Mouse (Mus musculus) lung, embryonic 16.5 days (tissue): ENCODE data around the gene Ssr3. TPM values are rescaled to one million over a fixed set of nuclear protein-coding genes. Genes with fewer than 3 reads are reported as not detected.
A peak's percentile ranks its signal among the peaks of the same experiment; 100 is the strongest.
"Not testable (repeated sequence)": the region's sequence is repeated elsewhere in the genome, so short reads cannot be mapped to it uniquely, and the experiment has no call there.

Experiments
- ATAC-seq: fragments of 200-750 bp; cut with Nextera tagmentation; 2 replicates; pipeline ENCODE4 v1.8.0; 2017; ENCODE audit warnings: low read depth, mild to moderate bottlenecking, moderate library complexity
- H3K27ac ChIP-seq: fragments of 300-500 bp; sonication (generic); 2 replicates; pipeline ENCODE4 v1.5.1; 2014; ENCODE audit warnings: mild to moderate bottlenecking, control low read depth, low read length
- H3K27me3 ChIP-seq: fragments of 300-500 bp; sonication (generic); 2 replicates; pipeline ENCODE4 v1.6.1; 2014; ENCODE audit warnings: low read depth, low read length, mixed read lengths; ENCODE audit not compliant: control insufficient read depth, insufficient read depth
- H3K36me3 ChIP-seq: fragments of 300-500 bp; sonication (generic); 2 replicates; pipeline ENCODE4 v1.6.1; 2014; ENCODE audit warnings: low read length; ENCODE audit not compliant: control insufficient read depth, insufficient read depth
- H3K4me1 ChIP-seq: fragments of 300-500 bp; sonication (generic); replicated peaks from 2 replicates; pipeline ENCODE4 v1.6.1; 2014; ENCODE audit warnings: low read length, mixed read lengths; ENCODE audit not compliant: control insufficient read depth, insufficient read depth
- H3K4me2 ChIP-seq: fragments of 300-500 bp; sonication (generic); 2 replicates; pipeline ENCODE4 v1.6.1; 2014; ENCODE audit warnings: low read depth, low read length, control low read depth
- H3K4me3 ChIP-seq: fragments of 300-500 bp; sonication (generic); 2 replicates; pipeline ENCODE4 v1.5.1; 2014; ENCODE audit warnings: mild to moderate bottlenecking, low read length, control low read depth
- H3K9ac ChIP-seq: fragments of 300-500 bp; sonication (generic); 2 replicates; pipeline ENCODE4 v1.6.1; 2014; ENCODE audit warnings: low read length, control low read depth
- H3K9me3 ChIP-seq: fragments of 300-500 bp; sonication (generic); 2 replicates; pipeline ENCODE4 v1.6.1; 2016; ENCODE audit warnings: low read length; ENCODE audit not compliant: control insufficient read depth
- WGBS: fragments of 180-500 bp; shearing (Covaris S2); extraction: QIAGEN DNeasy Blood & Tissue Kit; methylation state at CpG from one replicate; pipeline ENCODE4 v1.1.7; 2014; 5-methylcytosine and 5-hydroxymethylcytosine counted together
- polyA plus RNA-seq: library from polyadenylated mRNA; unstranded; fragments of >200 nt; fragmentation: Nextera tagmentation; extraction: Ambion mirVana; gene quantifications from 2 replicates; pipeline ENCODE4 v1.2.1, GENCODE M21; 2015

Ssr3 gene
- polyA plus RNA-seq, 1 experiment from 2014 or later, result 311 TPM

DNA sequence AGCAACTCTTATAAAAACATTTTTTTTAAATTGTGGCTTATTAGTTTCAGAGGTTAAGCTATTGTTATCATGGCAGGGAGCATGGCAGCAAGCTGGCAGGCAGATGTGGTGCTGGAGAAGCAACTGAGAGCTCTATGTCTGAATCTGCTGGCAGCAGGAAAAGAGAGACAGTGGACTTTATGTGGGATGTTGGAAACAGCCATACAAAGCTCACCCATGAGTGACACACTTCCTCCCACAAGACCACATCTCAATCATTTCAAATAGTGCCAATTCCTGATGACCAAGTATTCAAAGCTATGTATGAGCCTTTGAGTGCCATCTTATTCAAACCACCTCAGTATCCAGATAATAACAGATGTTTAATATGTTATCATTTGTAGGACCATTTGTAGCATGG lies 15.5 kb upstream of the Ssr3 start:
- Histone ChIP-seq H3K4me3 (no peak overlapping the region), H3K9ac (no peak overlapping the region), H3K9me3 (no peaks in the 10 kb centered on the region), H3K27ac (no peak overlapping the region), H3K36me3 (no peaks in the 10 kb centered on the region), H3K4me1 (no peaks in the 10 kb centered on the region), H3K27me3 (no peaks in the 10 kb centered on the region), H3K4me2 (no peak overlapping the region)
- ATAC-seq, result no peak

DNA sequence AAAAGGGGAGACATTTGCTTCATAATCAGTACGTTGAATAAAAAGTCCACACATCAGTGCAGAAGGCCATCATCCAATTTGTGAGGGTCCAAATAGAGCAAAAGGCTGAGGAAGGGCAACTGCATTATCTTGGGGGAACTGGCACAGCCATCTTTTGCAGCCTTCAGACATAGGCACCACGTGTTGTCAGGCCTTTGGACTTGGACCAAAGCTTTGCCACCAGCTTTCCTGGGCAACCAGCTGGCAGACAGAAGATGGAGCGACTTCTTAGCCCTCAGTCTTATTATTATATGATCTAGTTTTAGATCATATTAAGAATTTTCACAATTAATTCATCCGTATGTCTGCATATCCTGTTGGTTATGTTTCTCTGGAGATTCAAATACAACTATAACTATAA lies 13.4 kb upstream of the Ssr3 start:
- Histone ChIP-seq H3K9me3 (no peaks in the 10 kb centered on the region), H3K27me3 (no peaks in the 10 kb centered on the region), H3K27ac (no peak overlapping the region), H3K4me1 (no peaks in the 10 kb centered on the region), H3K4me3 (no peak overlapping the region), H3K36me3 (no peaks in the 10 kb centered on the region), H3K9ac (no peak overlapping the region), H3K4me2 (no peak overlapping the region)
- 70% methylated on average over 4 of the region's 4 CpGs for WGBS
- no peak for ATAC-seq

DNA sequence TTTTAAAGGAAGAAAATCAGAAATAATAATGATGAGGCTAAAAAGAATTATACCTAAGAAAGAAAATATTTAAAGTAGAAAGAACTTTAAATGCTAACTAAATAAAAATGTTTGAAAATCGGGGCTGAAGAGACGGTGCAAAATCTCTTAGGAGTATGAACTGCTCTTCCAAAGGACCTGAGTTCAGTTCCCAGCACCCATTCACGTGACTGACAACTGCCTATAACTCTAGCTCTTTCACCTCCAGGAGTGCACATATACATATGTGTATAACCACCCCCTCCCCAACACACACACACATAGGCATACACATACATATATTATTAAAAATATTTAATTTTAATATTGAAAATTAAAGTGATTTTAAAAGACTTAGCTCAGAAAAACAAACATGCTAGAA lies 5.1 kb upstream of the Ssr3 start:
- no peaks in the 10 kb centered on the region for H3K27me3 ChIP-seq
- H3K9me3 ChIP-seq, result no peaks in the 10 kb centered on the region
- no peaks in the 10 kb centered on the region for H3K36me3 ChIP-seq
- ATAC-seq, result no peak
- no peak overlapping the region for H3K9ac ChIP-seq
- no peak overlapping the region for H3K4me2 ChIP-seq
- WGBS, result 90% methylated on average over 3 of the region's 3 CpGs
- no peak overlapping the region for H3K4me3 ChIP-seq
- no peaks in the 10 kb centered on the region for H3K4me1 ChIP-seq
- H3K27ac ChIP-seq, result no peak overlapping the region

DNA sequence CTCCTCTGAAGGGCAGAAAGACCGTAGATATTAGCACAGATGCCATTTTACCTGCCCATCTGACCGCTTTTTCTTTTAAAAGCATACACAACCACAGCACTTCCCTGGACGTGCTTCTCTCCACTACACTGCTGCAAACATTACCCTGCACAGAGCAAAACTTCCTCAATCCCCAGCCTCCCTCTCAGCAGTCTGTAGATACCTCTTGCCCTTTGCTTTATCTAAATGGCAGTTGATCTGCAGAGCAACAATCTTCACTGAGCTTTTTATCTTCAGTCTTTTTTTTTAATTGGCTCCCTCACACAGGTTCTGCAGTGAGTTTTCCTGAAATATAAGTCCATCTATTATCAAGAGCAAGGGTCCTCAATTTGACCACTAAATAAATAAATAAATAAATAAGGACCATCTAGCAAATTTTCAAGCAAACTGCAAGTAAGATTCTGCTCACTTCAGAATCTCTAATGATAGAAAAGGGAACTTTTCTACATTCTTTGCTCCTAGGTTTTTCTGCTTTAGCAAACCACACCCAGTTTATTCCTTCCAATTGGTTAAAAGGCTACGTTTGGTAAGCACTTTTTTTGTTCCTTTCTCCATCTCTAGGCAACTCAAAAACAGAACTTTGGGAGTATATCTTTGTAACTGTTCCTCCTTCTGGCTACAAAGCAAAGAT lies 4.5 kb upstream of the Ssr3 start:
- no peak overlapping the region for H3K27ac ChIP-seq
- ATAC-seq, result no peak
- H3K4me2 ChIP-seq, result no peak overlapping the region
- no peak overlapping the region for H3K4me3 ChIP-seq
- H3K9me3 ChIP-seq, result no peaks in the 10 kb centered on the region
- 74% methylated on average over 4 of the region's 4 CpGs for WGBS
- no peaks in the 10 kb centered on the region for H3K4me1 ChIP-seq
- H3K36me3 ChIP-seq, result no peaks in the 10 kb centered on the region
- H3K27me3 ChIP-seq, result no peaks in the 10 kb centered on the region
- H3K9ac ChIP-seq, result no peak overlapping the region

DNA sequence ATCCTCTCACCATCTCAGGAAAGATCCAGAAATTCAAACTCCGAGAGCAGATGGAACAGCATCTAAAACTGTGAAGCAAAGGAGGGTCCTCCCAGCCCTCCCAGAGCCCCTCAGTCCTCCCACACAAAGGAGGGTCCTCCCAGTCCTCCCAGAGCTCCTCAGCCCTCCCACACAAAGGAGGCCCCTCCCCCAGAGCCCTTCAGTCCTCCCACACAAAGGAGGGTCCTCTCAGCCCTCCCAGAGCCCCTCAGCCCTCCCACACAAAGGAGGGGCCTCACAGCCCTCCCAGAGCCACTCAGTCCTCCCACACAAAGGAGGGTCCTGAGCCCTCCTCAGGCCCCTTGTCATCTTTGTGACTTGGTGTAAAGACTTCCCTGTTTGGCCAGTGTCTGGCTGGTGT lies 2.7 kb upstream of the Ssr3 start:
- not testable (repeated sequence) for H3K9me3 ChIP-seq, H3K4me1 ChIP-seq, ATAC-seq, H3K4me2 ChIP-seq, H3K27ac ChIP-seq, H3K36me3 ChIP-seq, H3K9ac ChIP-seq, H3K27me3 ChIP-seq, H3K4me3 ChIP-seq
- 69% methylated on average over 1 of the region's 1 CpGs for WGBS

DNA sequence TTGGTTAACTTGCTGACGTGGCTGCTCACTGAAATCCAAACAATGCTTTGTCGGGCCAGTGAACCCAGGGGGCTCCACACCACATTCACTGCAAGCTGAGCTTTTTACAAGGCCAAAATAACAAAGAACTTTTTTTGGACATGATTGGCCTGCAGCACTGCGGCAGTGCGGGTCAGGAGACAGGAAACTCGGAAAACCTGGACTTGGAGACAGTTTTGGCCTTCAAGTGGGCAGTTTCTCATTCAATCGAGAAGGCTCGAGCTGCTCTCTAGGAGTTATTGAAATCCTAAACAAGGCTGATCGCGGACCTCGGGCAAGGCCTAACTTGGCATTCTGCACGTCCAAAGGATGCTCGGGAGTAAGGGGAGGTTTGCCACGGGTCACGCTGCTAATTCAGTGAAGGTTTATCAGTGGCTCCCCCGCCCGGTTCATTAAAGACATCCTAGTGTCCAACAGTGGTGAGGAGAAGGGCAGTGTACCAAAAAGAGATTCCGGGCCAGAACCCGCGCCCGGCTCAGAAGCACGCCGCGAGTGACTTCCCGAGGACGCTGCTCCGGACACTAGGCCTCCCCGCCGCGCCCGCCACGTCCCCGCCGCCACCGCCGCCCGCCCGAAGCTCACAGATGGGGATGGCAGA lies 521 bp downstream of the Ssr3 start:
- WGBS, result under 1% methylated on average over 37 of the region's 37 CpGs
- Histone ChIP-seq H3K9me3 (no peaks in the 10 kb centered on the region), H3K4me2 (peak overlapping the region; percentile 86), H3K9ac (peak overlapping the region; percentile 87), H3K4me3 (peak overlapping the region; percentile 69), H3K4me1 (peaks cover 7% of the 10 kb centered on the region; the same call in 1 of the 2 replicates), H3K27me3 (no peaks in the 10 kb centered on the region), H3K36me3 (peaks cover 23% of the 10 kb centered on the region), H3K27ac (peak overlapping the region; percentile 90)
- peak; percentile 66 for ATAC-seq

DNA sequence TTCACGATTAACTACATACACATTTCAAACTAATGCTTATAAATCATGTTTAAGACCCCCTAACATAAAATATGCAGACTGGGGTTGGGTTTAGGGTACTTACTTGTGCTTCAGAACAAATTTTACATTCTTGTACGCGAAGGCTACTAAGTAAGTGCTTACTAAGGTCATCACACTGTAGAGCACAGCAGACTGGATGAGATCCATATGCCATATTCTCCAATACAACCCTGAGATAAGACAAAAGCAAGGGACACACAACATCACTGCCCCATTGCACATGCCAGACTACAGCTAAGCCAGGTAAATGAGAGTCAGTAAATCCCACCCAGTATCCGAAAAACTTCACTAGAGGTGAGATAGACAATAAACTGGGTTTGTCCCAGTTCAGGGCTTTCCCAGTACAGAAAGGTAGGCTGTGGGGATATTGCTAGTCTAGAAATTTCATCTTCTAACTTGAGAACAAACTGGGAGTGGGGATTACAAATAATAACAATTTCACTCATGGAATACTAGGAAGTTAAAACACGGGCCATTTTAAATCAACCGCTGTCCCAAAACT lies 1.1 kb downstream of the Ssr3 start:
- WGBS, result 17% methylated on average over 6 of the region's 6 CpGs
- H3K27ac ChIP-seq, result peak overlapping the region; percentile 90
- H3K4me2 ChIP-seq, result peak overlapping the region; percentile 86
- peaks cover 7% of the 10 kb centered on the region; the same call in 1 of the 2 replicates for H3K4me1 ChIP-seq
- no peaks in the 10 kb centered on the region for H3K9me3 ChIP-seq
- H3K4me3 ChIP-seq, result peak overlapping the region; percentile 69
- H3K9ac ChIP-seq, result peak overlapping the region; percentile 87
- peaks cover 28% of the 10 kb centered on the region for H3K36me3 ChIP-seq
- no peaks in the 10 kb centered on the region for H3K27me3 ChIP-seq
- no peak for ATAC-seq

DNA sequence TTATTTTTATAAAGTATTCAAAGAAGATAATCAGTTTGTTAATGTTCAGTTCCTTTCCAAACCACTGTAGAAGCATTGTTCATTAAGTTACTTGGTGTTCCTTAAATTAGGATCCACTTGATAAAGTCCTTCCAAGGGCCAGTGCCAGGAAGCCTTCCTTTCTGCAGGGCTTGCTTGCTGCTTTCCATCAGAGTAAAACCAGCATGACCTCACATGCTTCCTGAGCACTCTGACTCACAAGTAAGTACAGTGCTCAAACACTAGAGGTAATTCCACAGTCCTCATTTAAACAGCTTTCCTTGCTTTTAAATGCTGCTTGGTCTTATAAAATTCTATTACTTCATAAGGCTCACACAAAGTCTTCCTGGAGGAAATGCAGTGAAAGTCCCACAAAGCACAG lies 6.7 kb downstream of the Ssr3 start:
- ATAC-seq, result no peak
- peaks cover 47% of the 10 kb centered on the region for H3K36me3 ChIP-seq
- no peak overlapping the region for H3K27ac ChIP-seq

DNA sequence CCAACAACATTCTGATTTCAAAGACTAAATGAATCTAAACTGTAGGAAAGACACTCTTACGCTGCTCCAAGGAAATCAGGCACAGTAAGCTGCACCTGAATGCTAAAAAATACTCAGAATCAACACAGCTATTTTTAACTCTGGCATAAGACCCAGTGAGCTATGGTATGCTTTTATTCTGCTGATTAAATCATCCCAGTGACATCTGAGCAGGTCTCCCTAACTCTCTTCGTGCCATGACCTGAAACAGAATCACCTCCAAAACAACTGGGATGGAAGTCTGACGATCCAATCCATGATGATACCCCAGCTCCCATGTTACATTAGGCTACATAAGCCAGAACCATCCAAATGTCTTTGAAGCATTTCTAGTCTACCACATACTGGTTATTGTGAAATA lies 8.0 kb downstream of the Ssr3 start:
- H3K36me3 ChIP-seq, result peaks cover 43% of the 10 kb centered on the region
- H3K9me3 ChIP-seq, result no peaks in the 10 kb centered on the region
- H3K9ac ChIP-seq, result no peak overlapping the region
- no peaks in the 10 kb centered on the region for H3K27me3 ChIP-seq
- WGBS, result 80% methylated on average over 3 of the region's 3 CpGs
- ATAC-seq, result no peak
- H3K4me3 ChIP-seq, result no peak overlapping the region
- H3K4me2 ChIP-seq, result no peak overlapping the region
- H3K27ac ChIP-seq, result no peak overlapping the region
- H3K4me1 ChIP-seq, result 0 out of 2 replicates have a peak, but pooled peaks cover 4% of the 10 kb centered on the region

More for the DNA sequence above, 6.7 kb downstream of the Ssr3 start:
- Histone ChIP-seq H3K9me3 (no peaks in the 10 kb centered on the region), H3K4me1 (0 out of 2 replicates have a peak, but pooled peaks cover 4% of the 10 kb centered on the region), H3K4me2 (no peak overlapping the region), H3K4me3 (no peak overlapping the region), H3K9ac (no peak overlapping the region), H3K27me3 (no peaks in the 10 kb centered on the region)
